Mouse (Mus musculus) myocyte (in vitro differentiated cells): ENCODE data around the gene Tmem151b.

ENCODE experiments used
- CEBPB ChIP-seq: IDR thresholded peaks from 2 replicates; pipeline ENCODE4 v1.6.1; 2011; ENCODE audit warnings: mild to moderate bottlenecking, moderate library complexity; ENCODE audit not compliant: poor library complexity, insufficient read depth, severe bottlenecking
- E2F4 ChIP-seq: IDR thresholded peaks from one replicate; pipeline ENCODE4 v1.6.1; 2011; ENCODE audit warnings: mild to moderate bottlenecking, control low read depth, moderate library complexity; ENCODE audit not compliant: insufficient read depth
- MAX ChIP-seq: IDR thresholded peaks from one replicate; pipeline ENCODE4 v1.6.1; 2011; ENCODE audit warnings: low read depth, mild to moderate bottlenecking, control low read depth
- MYOD1 ChIP-seq, 3 experiments: IDR thresholded peaks; one replicate each; pipeline ENCODE4 v1.6.1; 2011; ENCODE audit warnings: control low read depth in 2 of 3, low read depth in 2 of 3, mild to moderate bottlenecking in 2 of 3, moderate library complexity in 1 of 3; ENCODE audit not compliant: insufficient read length in 2 of 3, control insufficient read depth in 1 of 3
- MYOG ChIP-seq, 3 experiments: IDR thresholded peaks; one replicate each; pipeline ENCODE4 v1.6.1; 2011; ENCODE audit warnings: control low read depth in 2 of 3, low read depth in 2 of 3, mild to moderate bottlenecking in 2 of 3; ENCODE audit not compliant: insufficient read length in 2 of 3, control insufficient read depth in 1 of 3, insufficient read depth in 1 of 3
- POLR2A ChIP-seq: IDR thresholded peaks from one replicate; pipeline ENCODE4 v1.6.1; 2011; ENCODE audit warnings: low read depth, mild to moderate bottlenecking, control low read depth, moderate library complexity; ENCODE audit not compliant: insufficient read length
- REST ChIP-seq: IDR thresholded peaks from one replicate; pipeline ENCODE4 v1.6.1; 2011; ENCODE audit warnings: mild to moderate bottlenecking, control low read depth, moderate library complexity; ENCODE audit not compliant: insufficient read depth, insufficient read length
- TCF12 ChIP-seq: IDR thresholded peaks from one replicate; pipeline ENCODE4 v1.6.1; 2011; ENCODE audit warnings: mild to moderate bottlenecking, control low read depth; ENCODE audit not compliant: poor library complexity, insufficient read depth, severe bottlenecking
- TCF3 ChIP-seq: IDR thresholded peaks from one replicate; pipeline ENCODE4 v1.6.1; 2011; ENCODE audit warnings: low read depth, control low read depth; ENCODE audit not compliant: insufficient read length
- USF1 ChIP-seq: IDR thresholded peaks from one replicate; pipeline ENCODE4 v1.6.1; 2011; ENCODE audit warnings: low read depth, mild to moderate bottlenecking, control low read depth, moderate library complexity

GRCm38 (mm10) chr17:45546941-45547340 is 2.5 kb downstream of the Tmem151b start:
- TF ChIP-seq MAX = no peak
- TF ChIP-seq POLR2A = no peak
- no peak for TF ChIP-seq E2F4
- TF ChIP-seq MYOG (IDR thresholded peaks at IDR 0.05; ENCODE audit: control insufficient read depth in 1 of 3, insufficient read depth in 1 of 3, insufficient read length in 2 of 3, low read depth in 2 of 3) = no peak
- TF ChIP-seq USF1 = no peak
- TF ChIP-seq TCF3 = no peak
- no peak for TF ChIP-seq TCF12
- no peak for TF ChIP-seq CEBPB
- TF ChIP-seq REST = no peak
- TF ChIP-seq MYOD1 (IDR thresholded peaks at IDR 0.05; ENCODE audit: control insufficient read depth in 1 of 3, insufficient read length in 2 of 3, low read depth in 2 of 3) = no peak
